Mouse (Mus musculus) T-cell, adult 66 days (primary cell): Measurements from ENCODE around the gene Cd200r1. TPM values are rescaled to one million over a fixed set of nuclear protein-coding genes. Genes with fewer than 3 reads are reported as not detected.

Experiments used
- total RNA-seq, 2 experiments: library from RNA; stranded (reverse); gene quantifications; 3 replicates in 1 of 2; 4 replicates in 1 of 2; pipeline ENCODE4 v1.2.4; 2023

Gene Cd200r1
- total RNA-seq, result 1 to 10 TPM; 9.2 to 9.6 TPM

GRCm38 (mm10) chr16:44765555-44766319, at the start of gene Cd200r1:
Cd200r1 (plus strand) TSS chr16:44765736.

GRCm38 (mm10) chr16:44724083-44724787, 41.3 kb upstream of the Cd200r1 start, which contains the start of gene Nepro:
Nepro (plus strand) TSS chr16:44724301.

GRCm38 (mm10) chr16:44745866-44746562, 19.5 kb upstream of the Cd200r1 start, which contains the start of gene Gtpbp8:
Gtpbp8 (minus strand) TSS chr16:44746363.

GRCm38 (mm10) chr16:44811544-44811943, 46.0 kb downstream of the Cd200r1 start, which contains the start of gene Cd200r4:
Cd200r4 (plus strand) TSS chr16:44811733.

Other genes with a start within 250 kb of the Cd200r1 start
- gene Boc, start 206.8 kb upstream of the Cd200r1 start, total RNA-seq, result not detected
- 10 to 100 TPM; 17.9 to 18.4 TPM for gene Nepro, start 41.4 kb upstream of the Cd200r1 start, total RNA-seq
- 10 to 100 TPM; 14.0 to 18.8 TPM for gene Gtpbp8, start 19.4 kb upstream of the Cd200r1 start, total RNA-seq
- 1 to 10 TPM in 1 of 2 experiments, under 1 TPM in 1; 0.77 to 2.7 TPM for gene Cd200r4, start 46.0 kb downstream of the Cd200r1 start, total RNA-seq
- under 1 TPM in 1 of 2 experiments, not detected in 1; 0.32 TPM for gene Cd200r2, start 101.4 kb downstream of the Cd200r1 start, total RNA-seq
- gene Cd200r3, start 177.9 kb downstream of the Cd200r1 start, total RNA-seq, result 1 to 10 TPM; 1.5 to 1.8 TPM